Mouse (Mus musculus): ENCODE measurements at regions not wholly inside any gene's neighbourhood (a gene's known extent, or its start where the extent isn't known, plus 50 kb on each side); places are given as distances from the start of the nearest gene placed in this dataset.

- peaks cover 6% of the 10 kb centered on the region; the same call in 1 of the 2 replicates for H3K4me1 ChIP-seq (replicated peaks)
- no peaks in the 10 kb centered on the region for H3K9me3 ChIP-seq
- no peaks in the 10 kb centered on the region for H3K36me3 ChIP-seq
- H3K4me2 ChIP-seq: no peak overlapping the region
- no peaks in the 10 kb centered on the region for H3K27me3 ChIP-seq
- ATAC-seq (ENCODE audit: insufficient number of reproducible peaks, insufficient read depth, low FRiP score, low TSS enrichment, low read depth): no peak
- no peak overlapping the region for H3K4me3 ChIP-seq (replicated peaks)
- WGBS: 90% methylated on average over 3 of the region's 3 CpGs
- no peak overlapping the region for H3K27ac ChIP-seq
- H3K9ac ChIP-seq (replicated peaks): no peak overlapping the region
Observed at GRCm38 (mm10) chr10:19516011-19516410, 75.7 kb upstream of the Ifngr1 start.

DNA sequence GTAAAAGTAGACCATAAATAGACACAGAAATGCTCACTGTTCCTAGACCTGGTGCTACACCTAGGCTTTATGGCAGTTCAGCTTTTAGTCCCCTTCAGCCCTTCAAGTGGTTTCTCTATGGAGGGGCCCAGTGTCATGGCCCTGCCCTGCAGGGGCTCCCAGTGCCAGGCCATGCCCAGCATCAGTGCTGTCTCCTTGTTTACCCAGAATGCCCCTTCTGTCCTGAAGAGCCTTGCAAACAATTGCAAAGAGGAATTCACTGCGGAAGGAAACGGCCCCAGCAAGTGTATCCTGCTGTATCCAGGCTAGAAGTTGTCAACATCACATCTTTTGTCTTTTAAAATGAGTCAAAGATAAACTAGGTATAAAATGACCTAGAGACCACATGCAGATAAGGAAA is 74.7 kb upstream of the Ifngr1 start:
- Histone ChIP-seq H3K36me3 (no peaks in the 10 kb centered on the region), H3K4me1 (replicated peaks) (0 out of 2 replicates have a peak, but pooled peaks cover 3% of the 10 kb centered on the region), H3K27ac (no peak overlapping the region), H3K4me3 (replicated peaks) (no peak overlapping the region), H3K27me3 (no peaks in the 10 kb centered on the region), H3K4me2 (no peak overlapping the region), H3K9ac (replicated peaks) (no peak overlapping the region), H3K9me3 (no peaks in the 10 kb centered on the region)
- ATAC-seq (ENCODE audit: insufficient number of reproducible peaks, insufficient read depth, low FRiP score, low TSS enrichment, low read depth): no peak
- WGBS: 84% methylated on average over 2 of the region's 2 CpGs

- Histone ChIP-seq H3K27ac (no peak overlapping the region), H3K4me1 (replicated peaks) (0 out of 2 replicates have a peak, but pooled peaks cover 4% of the 10 kb centered on the region), H3K4me3 (replicated peaks) (no peak overlapping the region), H3K9me3 (no peaks in the 10 kb centered on the region), H3K36me3 (no peaks in the 10 kb centered on the region), H3K4me2 (no peak overlapping the region), H3K9ac (replicated peaks) (no peak overlapping the region), H3K27me3 (no peaks in the 10 kb centered on the region)
- WGBS: 13% methylated on average over 6 of the region's 6 CpGs
- no peak for ATAC-seq (ENCODE audit: insufficient number of reproducible peaks, insufficient read depth, low FRiP score, low TSS enrichment, low read depth)
Observed at GRCm38 (mm10) chr10:19518763-19519162, 73.0 kb upstream of the Ifngr1 start.

DNA sequence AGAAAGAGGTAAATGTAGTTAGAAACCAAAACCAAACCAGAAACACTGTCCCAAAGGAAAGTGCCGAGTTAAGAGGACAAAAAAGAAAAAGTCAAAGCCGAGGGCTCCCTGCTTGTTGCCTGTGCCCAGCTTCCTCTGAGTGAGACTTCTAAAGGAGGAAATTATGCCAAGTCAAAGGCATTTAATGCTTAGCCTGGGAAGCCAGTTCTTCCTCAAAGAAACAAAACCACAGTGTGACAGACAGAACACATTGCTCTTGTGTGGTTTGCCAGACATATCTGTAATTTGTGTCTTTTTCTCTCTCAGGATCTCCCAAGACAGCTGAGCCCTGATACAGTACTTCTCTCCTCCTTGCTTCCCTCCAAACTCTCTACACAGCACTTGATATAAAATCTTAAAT is 69.6 kb upstream of the Ifngr1 start:
- Histone ChIP-seq H3K4me1 (replicated peaks) (peaks cover 4% of the 10 kb centered on the region; the same call in 1 of the 2 replicates), H3K27ac (no peak overlapping the region), H3K27me3 (no peaks in the 10 kb centered on the region), H3K9ac (replicated peaks) (no peak overlapping the region), H3K9me3 (no peaks in the 10 kb centered on the region), H3K4me3 (replicated peaks) (no peak overlapping the region), H3K4me2 (no peak overlapping the region), H3K36me3 (no peaks in the 10 kb centered on the region)
- 66% methylated on average over 2 of the region's 2 CpGs for WGBS
- ATAC-seq (ENCODE audit: insufficient number of reproducible peaks, insufficient read depth, low FRiP score, low TSS enrichment, low read depth): no peak

GRCm38 (mm10) chr10:19525939-19526338 is 65.8 kb upstream of the Ifngr1 start:
- H3K4me2 ChIP-seq: no peak overlapping the region
- no peaks in the 10 kb centered on the region for H3K27me3 ChIP-seq
- no peak overlapping the region for H3K27ac ChIP-seq
- no peak for ATAC-seq (ENCODE audit: insufficient number of reproducible peaks, insufficient read depth, low FRiP score, low TSS enrichment, low read depth)
- no peaks in the 10 kb centered on the region for H3K36me3 ChIP-seq
- no peaks in the 10 kb centered on the region for H3K9me3 ChIP-seq
- H3K4me1 ChIP-seq (replicated peaks): peaks cover 4% of the 10 kb centered on the region; the same call in 1 of the 2 replicates
- H3K4me3 ChIP-seq (replicated peaks): no peak overlapping the region
- H3K9ac ChIP-seq (replicated peaks): no peak overlapping the region

DNA sequence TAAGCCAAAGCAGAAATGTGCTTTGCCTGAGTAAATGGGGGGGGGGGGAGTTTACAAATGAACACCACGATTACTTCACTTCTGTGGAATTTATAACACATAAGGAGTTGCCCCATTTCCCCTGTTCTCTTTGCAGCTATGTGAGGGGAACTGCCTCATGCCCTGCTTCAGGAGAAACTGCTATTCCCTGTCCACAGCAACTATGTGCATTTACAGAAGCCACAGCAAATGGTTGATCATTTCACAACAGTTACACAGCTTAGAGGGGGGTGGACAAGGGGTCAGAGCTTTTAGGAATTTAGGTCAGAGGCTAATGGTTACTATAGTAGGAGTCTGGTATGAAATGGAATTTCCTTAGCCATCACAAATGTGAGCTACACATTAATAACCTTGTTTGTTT is 65.4 kb upstream of the Ifngr1 start:
- H3K27me3 ChIP-seq: no peaks in the 10 kb centered on the region
- H3K4me3 ChIP-seq (replicated peaks): no peak overlapping the region
- no peaks in the 10 kb centered on the region for H3K36me3 ChIP-seq
- no peak overlapping the region for H3K4me2 ChIP-seq
- no peak overlapping the region for H3K27ac ChIP-seq
- WGBS: 22% methylated on average over 1 of the region's 1 CpGs
- no peaks in the 10 kb centered on the region for H3K9me3 ChIP-seq
- ATAC-seq (ENCODE audit: insufficient number of reproducible peaks, insufficient read depth, low FRiP score, low TSS enrichment, low read depth): no peak
- H3K9ac ChIP-seq (replicated peaks): no peak overlapping the region
- peaks cover 4% of the 10 kb centered on the region; the same call in 1 of the 2 replicates for H3K4me1 ChIP-seq (replicated peaks)

DNA sequence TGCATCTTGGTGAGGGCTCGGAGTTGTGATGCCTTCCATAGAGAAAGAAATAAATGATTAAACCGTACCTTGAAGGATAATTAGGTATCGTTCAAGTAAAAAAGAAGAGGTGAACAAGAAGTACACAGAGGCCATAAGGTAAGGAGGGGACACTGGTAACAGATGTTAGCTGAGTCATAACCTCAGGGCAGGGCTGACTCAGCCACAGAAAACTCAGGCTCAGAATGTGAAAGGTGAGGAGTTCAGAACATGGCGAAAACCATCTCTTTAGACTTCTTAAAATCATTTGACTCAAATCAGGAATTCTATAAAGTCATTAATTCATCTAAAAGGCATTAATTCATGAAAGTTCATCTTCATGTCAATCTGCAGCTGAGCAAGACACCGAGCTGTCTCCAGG is 62.1 kb upstream of the Ifngr1 start:
- 89% methylated on average over 5 of the region's 5 CpGs for WGBS
- ATAC-seq (ENCODE audit: insufficient number of reproducible peaks, insufficient read depth, low FRiP score, low TSS enrichment, low read depth): no peak

DNA sequence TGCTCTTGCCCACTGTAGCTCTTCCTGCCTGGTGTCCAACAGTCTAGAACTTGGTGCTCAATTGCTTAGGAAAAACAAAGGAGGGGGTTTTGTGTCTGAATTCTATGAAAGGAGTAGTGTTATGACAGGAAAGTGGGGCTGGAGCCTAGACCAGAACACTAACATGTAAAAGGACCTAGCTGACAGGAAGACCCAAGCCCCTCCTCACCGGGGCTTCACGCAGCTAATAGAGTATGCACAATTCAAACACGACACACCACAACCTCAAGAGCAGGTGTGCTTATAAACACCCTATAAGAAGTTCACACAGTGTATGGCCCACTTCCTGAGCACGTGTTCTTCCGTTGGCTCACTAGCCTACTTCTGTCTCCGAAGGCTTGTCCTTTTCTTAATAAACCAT is 61.7 kb upstream of the Ifngr1 start:
- H3K9ac ChIP-seq (replicated peaks): no peak overlapping the region
- no peak overlapping the region for H3K27ac ChIP-seq
- WGBS: 85% methylated on average over 6 of the region's 6 CpGs
- H3K4me3 ChIP-seq (replicated peaks): no peak overlapping the region
- no peaks in the 10 kb centered on the region for H3K36me3 ChIP-seq
- no peaks in the 10 kb centered on the region for H3K9me3 ChIP-seq
- no peak for ATAC-seq (ENCODE audit: insufficient number of reproducible peaks, insufficient read depth, low FRiP score, low TSS enrichment, low read depth)
- H3K27me3 ChIP-seq: no peaks in the 10 kb centered on the region
- H3K4me2 ChIP-seq: no peak overlapping the region
- no peaks in the 10 kb centered on the region; the same call in 1 of the 2 replicates for H3K4me1 ChIP-seq (replicated peaks)

More for the DNA sequence above, 62.1 kb upstream of the Ifngr1 start:
- no peak overlapping the region for H3K9ac ChIP-seq (replicated peaks)
- H3K27me3 ChIP-seq: no peaks in the 10 kb centered on the region
- no peaks in the 10 kb centered on the region; the same call in 1 of the 2 replicates for H3K4me1 ChIP-seq (replicated peaks)
- H3K4me2 ChIP-seq: no peak overlapping the region
- no peaks in the 10 kb centered on the region for H3K36me3 ChIP-seq
- no peak overlapping the region for H3K27ac ChIP-seq
- H3K9me3 ChIP-seq: no peaks in the 10 kb centered on the region
- H3K4me3 ChIP-seq (replicated peaks): no peak overlapping the region

- 13% methylated on average over 1 of the region's 1 CpGs for WGBS
- H3K27ac ChIP-seq: no peak overlapping the region
Observed at GRCm38 (mm10) chr10:19531452-19531851, 60.3 kb upstream of the Ifngr1 start.

DNA sequence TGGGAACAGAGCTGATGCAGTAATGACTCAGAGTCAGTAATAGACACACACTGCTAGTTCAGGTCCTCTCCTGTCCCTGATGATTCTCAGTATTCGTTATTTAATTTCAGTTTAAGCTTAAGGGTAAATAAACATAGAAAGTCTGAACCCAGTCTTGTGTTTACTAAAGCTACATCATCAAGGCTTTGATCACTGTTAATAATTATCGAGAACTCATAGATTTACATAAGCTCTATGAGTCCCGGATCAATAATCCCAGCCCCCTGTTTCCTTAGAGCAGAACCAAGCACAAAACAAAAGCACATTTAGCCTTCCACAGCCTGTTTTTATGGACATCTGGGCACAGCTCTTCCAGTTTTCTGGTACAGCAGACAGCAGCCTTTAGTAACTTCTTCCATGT is 59.0 kb upstream of the Ifngr1 start:
- H3K9me3 ChIP-seq: no peaks in the 10 kb centered on the region
- no peak overlapping the region for H3K27ac ChIP-seq
- no peak for ATAC-seq (ENCODE audit: insufficient number of reproducible peaks, insufficient read depth, low FRiP score, low TSS enrichment, low read depth)
- H3K4me3 ChIP-seq (replicated peaks): no peak overlapping the region
- no peaks in the 10 kb centered on the region for H3K36me3 ChIP-seq
- WGBS: 89% methylated on average over 3 of the region's 3 CpGs
- no peak overlapping the region for H3K9ac ChIP-seq (replicated peaks)
- no peak overlapping the region for H3K4me2 ChIP-seq
- no peaks in the 10 kb centered on the region for H3K27me3 ChIP-seq
- H3K4me1 ChIP-seq (replicated peaks): no peaks in the 10 kb centered on the region

More at GRCm38 (mm10) chr10:19531452-19531851, 60.3 kb upstream of the Ifngr1 start:
- Histone ChIP-seq H3K4me3 (replicated peaks) (no peak overlapping the region), H3K4me1 (replicated peaks) (no peaks in the 10 kb centered on the region; the same call in 1 of the 2 replicates), H3K9ac (replicated peaks) (no peak overlapping the region), H3K27me3 (no peaks in the 10 kb centered on the region), H3K4me2 (no peak overlapping the region), H3K36me3 (no peaks in the 10 kb centered on the region), H3K9me3 (no peaks in the 10 kb centered on the region)
- ATAC-seq (ENCODE audit: insufficient number of reproducible peaks, insufficient read depth, low FRiP score, low TSS enrichment, low read depth): no peak

GRCm38 (mm10) chr10:19533846-19534245 is 57.9 kb upstream of the Ifngr1 start:
- no peak overlapping the region for H3K4me3 ChIP-seq (replicated peaks)
- 67% methylated on average over 1 of the region's 1 CpGs for WGBS
- no peak overlapping the region for H3K4me2 ChIP-seq
- ATAC-seq (ENCODE audit: insufficient number of reproducible peaks, insufficient read depth, low FRiP score, low TSS enrichment, low read depth): no peak
- no peaks in the 10 kb centered on the region for H3K36me3 ChIP-seq
- no peak overlapping the region for H3K9ac ChIP-seq (replicated peaks)
- H3K27ac ChIP-seq: no peak overlapping the region
- H3K27me3 ChIP-seq: no peaks in the 10 kb centered on the region
- no peaks in the 10 kb centered on the region for H3K4me1 ChIP-seq (replicated peaks)
- no peaks in the 10 kb centered on the region for H3K9me3 ChIP-seq

Measured in limb, embryonic 12.5 days (tissue).